Comparison of ENCODE assay signal across 7 mouse cellular contexts in the genomic region with DNA sequence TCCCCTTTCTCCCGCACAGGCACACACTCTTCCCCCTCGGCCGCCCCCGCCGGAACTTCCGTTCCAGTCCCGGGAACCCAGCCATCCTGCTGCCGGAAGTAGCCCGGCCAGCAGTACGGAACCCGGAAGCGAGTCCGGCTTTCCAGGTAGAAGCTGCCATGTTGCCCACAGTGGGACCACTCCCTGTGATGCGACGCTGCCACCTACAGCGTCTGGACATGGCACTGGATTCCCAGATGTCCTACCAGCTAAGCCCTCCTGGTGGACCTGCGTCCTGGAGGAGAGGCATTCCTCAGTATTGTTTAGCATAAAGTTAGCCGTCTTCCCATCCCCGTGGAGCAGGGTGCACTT. TPM values are rescaled to one million over a fixed set of nuclear protein-coding genes. Genes with fewer than 3 reads are reported as not detected.
DNase-seq lines count a peak whose midpoint lies in the region; ATAC-seq and TF ChIP-seq lines count a peak whose summit lies in the region.

TSS of gene Lypla2 (minus strand) at position 71 of the 351 bp plus-strand sequence.

- peak within 1 kb of the TSS; percentile 70 for H3K27ac ChIP-seq in intestine, postnatal 0 days (ENCODE audit: low read depth, low read length)
- H3K27ac ChIP-seq in limb, embryonic 10.5 days, result peak within 1 kb of the TSS; percentile 91
- peak within 1 kb of the TSS; percentile 71 for H3K27ac ChIP-seq in midbrain, embryonic 12.5 days (replicated peaks)
- peak within 1 kb of the TSS; percentile 80 for H3K27ac ChIP-seq in small intestine, adult 2 months (ENCODE audit: insufficient read depth, low read depth, low read length)

- H3K9me3 ChIP-seq in intestine, postnatal 0 days (ENCODE audit: control insufficient read depth), result no peaks in the 10 kb centered on the region
- H3K9me3 ChIP-seq in limb, embryonic 10.5 days (replicated peaks), result no peaks in the 10 kb centered on the region
- no peaks in the 10 kb centered on the region for H3K9me3 ChIP-seq in midbrain, embryonic 12.5 days

- H3K4me2 ChIP-seq in intestine, postnatal 0 days (replicated peaks; ENCODE audit: low read depth), result peak within 1 kb of the TSS; percentile 94
- H3K4me2 ChIP-seq in midbrain, embryonic 12.5 days (replicated peaks), result peak within 1 kb of the TSS; percentile 99

- H3K36me3 ChIP-seq in intestine, postnatal 0 days (ENCODE audit: control insufficient read depth, insufficient read depth), result peaks cover 55% of the 10 kb centered on the region
- peaks cover 71% of the 10 kb centered on the region for H3K36me3 ChIP-seq in limb, embryonic 10.5 days
- H3K36me3 ChIP-seq in midbrain, embryonic 12.5 days, result peaks cover 69% of the 10 kb centered on the region
- peaks cover 52% of the 10 kb centered on the region for H3K36me3 ChIP-seq in small intestine, adult 2 months (ENCODE audit: control insufficient read depth, insufficient read depth, low read length)

- WGBS in intestine, postnatal 0 days, result under 1% methylated on average over 19 of the region's 19 CpGs
- 2% methylated on average over 19 of the region's 19 CpGs for WGBS in limb, embryonic 10.5 days
- WGBS in midbrain, embryonic 12.5 days, result under 1% methylated on average over 19 of the region's 19 CpGs
- under 1% methylated on average over 19 of the region's 19 CpGs for WGBS in small intestine, adult 2 months

- peak; percentile 61; the same call in 1 of the 2 replicates for TF ChIP-seq POLR2A in small intestine, adult 2 months (IDR thresholded peaks at IDR 0.05; ENCODE audit: low read depth, low read length)

- peaks cover 10% of the 10 kb centered on the region for H3K4me1 ChIP-seq in intestine, postnatal 0 days (replicated peaks; ENCODE audit: control insufficient read depth, insufficient read depth, low read length)
- H3K4me1 ChIP-seq in limb, embryonic 10.5 days, result peaks cover 34% of the 10 kb centered on the region
- peaks cover 28% of the 10 kb centered on the region for H3K4me1 ChIP-seq in midbrain, embryonic 12.5 days
- H3K4me1 ChIP-seq in small intestine, adult 2 months (ENCODE audit: control insufficient read depth, insufficient read depth, insufficient read length, low read length), result peaks cover 18% of the 10 kb centered on the region

- ATAC-seq in intestine, postnatal 0 days, result peak; percentile 62
- peak; percentile 79 for ATAC-seq in midbrain, embryonic 12.5 days (ENCODE audit: low FRiP score, low read depth)

- peak; percentile 85 for DNase-seq in adrenal gland, adult 8-10 months
- peak; percentile 82 for DNase-seq in embryo, embryonic 9.5 days (ENCODE audit: extremely low spot score)
- DNase-seq in gonadal fat pad, adult 2 months (ENCODE audit: low read depth), result no peak
- DNase-seq in limb, embryonic 10.5 days (ENCODE audit: low spot score), result peak; percentile 89

- H3K27me3 ChIP-seq in intestine, postnatal 0 days (replicated peaks; ENCODE audit: control insufficient read depth, insufficient read depth, low read length), result no peaks in the 10 kb centered on the region
- H3K27me3 ChIP-seq in limb, embryonic 10.5 days (ENCODE audit: low read depth, poor library complexity, severe bottlenecking), result no peaks in the 10 kb centered on the region
- H3K27me3 ChIP-seq in midbrain, embryonic 12.5 days, result no peaks in the 10 kb centered on the region
- no peaks in the 10 kb centered on the region for H3K27me3 ChIP-seq in small intestine, adult 2 months (ENCODE audit: control insufficient read depth, insufficient read depth, low read length)

- H3K9ac ChIP-seq in intestine, postnatal 0 days (ENCODE audit: low read depth, low read length), result peak within 1 kb of the TSS; percentile 90
- H3K9ac ChIP-seq in midbrain, embryonic 12.5 days (replicated peaks), result peak within 1 kb of the TSS; percentile 96

- TF ChIP-seq CTCF in intestine, postnatal 0 days (IDR thresholded peaks at IDR 0.05; ENCODE audit: low read depth), result 0 out of 2 replicates have a peak, but pooled peaks have one; percentile 3
- TF ChIP-seq CTCF in small intestine, adult 2 months (IDR thresholded peaks at IDR 0.05; ENCODE audit: extremely low read depth, insufficient read length, insufficient replicate concordance, low read depth, low read length), result no peak

- peak within 1 kb of the TSS; percentile 92 for H3K4me3 ChIP-seq in intestine, postnatal 0 days (ENCODE audit: low read depth, low read length)
- H3K4me3 ChIP-seq in limb, embryonic 10.5 days, result peak within 1 kb of the TSS; percentile 98
- peak within 1 kb of the TSS; percentile 96 for H3K4me3 ChIP-seq in midbrain, embryonic 12.5 days
- peak within 1 kb of the TSS; percentile 81 for H3K4me3 ChIP-seq in small intestine, adult 2 months (ENCODE audit: low read depth, low read length)

RNA-seq across cellular contexts. Expression of gene Lypla2, which starts in this region (rescaled TPM):
- 10 to 100 TPM; 79.7 to 84.5 (median 81.6) TPM for total RNA-seq in adrenal gland, adult 8-10 months (2022)
- 61.8 and 75.3 TPM in 2 replicates for polyA plus RNA-seq in gonadal fat pad, adult 2 months (2012; rRNA removed)
- 90.3 and 94.9 TPM in 2 replicates for polyA plus RNA-seq in intestine, postnatal 0 days (2015; fragmentation: Nextera tagmentation; extraction: Ambion mirVana)
- 199 and 214 TPM in 2 replicates for polyA plus RNA-seq in limb, embryonic 10.5 days (2016; fragmentation: Nextera tagmentation; extraction: Ambion mirVana)
- polyA plus RNA-seq in midbrain, embryonic 12.5 days (2016; fragmentation: Nextera tagmentation; extraction: Ambion mirVana), result 162 and 163 TPM in 2 replicates
- 79.6 and 166 TPM in 2 replicates for polyA plus RNA-seq in small intestine, adult 2 months (2012; rRNA removed)
